Mouse (Mus musculus) hindbrain, embryonic 14.5 days (tissue): ENCODE measurements around the gene Gemin4. TPM values are rescaled to one million over a fixed set of nuclear protein-coding genes. Genes with fewer than 3 reads are reported as not detected.

Source experiments
- ATAC-seq: fragments of 200-750 bp; cut with Nextera tagmentation; 2 replicates; pipeline ENCODE4 v1.8.0; 2017; ENCODE audit warnings: moderate number of reproducible peaks, mild to moderate bottlenecking, moderate TSS enrichment, moderate library complexity; ENCODE audit not compliant: low FRiP score
- DNase-seq: peaks from one replicate; pipeline ENCODE4 v3.0.0-alpha.2; 2015; ENCODE audit warnings: low spot score
- H3K27ac ChIP-seq: fragments of 300-500 bp; sonication (generic); 2 replicates; pipeline ENCODE4 v1.5.1; 2014; ENCODE audit warnings: mild to moderate bottlenecking, moderate library complexity
- H3K27me3 ChIP-seq: fragments of 300-500 bp; sonication (generic); 2 replicates; pipeline ENCODE4 v1.6.1; 2014; ENCODE audit warnings: mild to moderate bottlenecking, low read length, mixed read lengths; ENCODE audit not compliant: control insufficient read depth, insufficient read depth
- H3K36me3 ChIP-seq: fragments of 300-500 bp; sonication (generic); replicated peaks from 2 replicates; pipeline ENCODE4 v1.6.1; 2014; ENCODE audit not compliant: control insufficient read depth, insufficient read depth
- H3K4me1 ChIP-seq: fragments of 300-500 bp; sonication (generic); replicated peaks from 2 replicates; pipeline ENCODE4 v1.6.1; 2014; ENCODE audit warnings: antibody characterized with exemption, low read length, mixed read lengths; ENCODE audit not compliant: control insufficient read depth, insufficient read depth
- H3K4me2 ChIP-seq: fragments of 300-500 bp; sonication (generic); replicated peaks from 2 replicates; pipeline ENCODE4 v1.6.1; 2014; ENCODE audit warnings: mild to moderate bottlenecking, moderate library complexity
- H3K4me3 ChIP-seq: fragments of 300-500 bp; sonication (generic); replicated peaks from 2 replicates; pipeline ENCODE4 v1.5.1; 2014; ENCODE audit warnings: mild to moderate bottlenecking, low read length
- H3K9ac ChIP-seq: fragments of 300-500 bp; sonication (generic); 2 replicates; pipeline ENCODE4 v1.6.1; 2014
- H3K9me3 ChIP-seq: fragments of 300-500 bp; sonication (generic); 2 replicates; pipeline ENCODE4 v1.6.1; 2016; ENCODE audit warnings: low read length; ENCODE audit not compliant: control insufficient read depth
- WGBS: fragments of 180-500 bp; shearing (Covaris S2); extraction: QIAGEN DNeasy Blood & Tissue Kit; methylation state at CpG from one replicate; pipeline ENCODE4 v1.1.7; 2014; 5-methylcytosine and 5-hydroxymethylcytosine counted together
- polyA plus RNA-seq: library from polyadenylated mRNA; unstranded; fragments of >200 nt; fragmentation: Nextera tagmentation; extraction: Ambion mirVana; gene quantifications from 2 replicates; pipeline ENCODE4 v1.2.1, GENCODE M21; 2014

The Gemin4 gene
- polyA plus RNA-seq, 1 experiment from 2014 or later, result 13.9 TPM

GRCm38 (mm10) chr11:76253145-76253917, 35.9 kb upstream of the Gemin4 start:
- Histone ChIP-seq H3K4me2 (no peak overlapping the region), H3K36me3 (peaks cover 37% of the 10 kb centered on the region), H3K4me3 (no peak overlapping the region), H3K27me3 (no peaks in the 10 kb centered on the region), H3K9ac (no peak overlapping the region), H3K27ac (no peak overlapping the region), H3K9me3 (no peaks in the 10 kb centered on the region), H3K4me1 (no peaks in the 10 kb centered on the region)
- peak; percentile 76 for ATAC-seq
- DNase-seq, result peak; percentile 92
- 49% methylated on average over 5 of the region's 5 CpGs for WGBS

- Histone ChIP-seq H3K27me3 (no peaks in the 10 kb centered on the region), H3K27ac (no peak overlapping the region), H3K9ac (no peak overlapping the region), H3K4me3 (no peak overlapping the region), H3K36me3 (peaks cover 33% of the 10 kb centered on the region), H3K4me2 (no peak overlapping the region), H3K4me1 (no peaks in the 10 kb centered on the region), H3K9me3 (no peaks in the 10 kb centered on the region)
- WGBS, result 63% methylated on average over 3 of the region's 3 CpGs
- no peak for ATAC-seq
- DNase-seq, result no peak
These were observed 34.6 kb upstream of the Gemin4 start for GRCm38 (mm10) chr11:76252036-76252435.

- Histone ChIP-seq H3K27ac (no peak overlapping the region), H3K4me1 (peaks cover 14% of the 10 kb centered on the region), H3K4me3 (no peak overlapping the region), H3K9me3 (no peaks in the 10 kb centered on the region), H3K4me2 (no peak overlapping the region), H3K9ac (no peak overlapping the region), H3K36me3 (peaks cover 33% of the 10 kb centered on the region), H3K27me3 (no peaks in the 10 kb centered on the region)
- WGBS, result 48% methylated on average over 2 of the region's 2 CpGs
- DNase-seq (no peak), ATAC-seq (no peak)
These were observed 29.8 kb upstream of the Gemin4 start for GRCm38 (mm10) chr11:76247239-76247638.

GRCm38 (mm10) chr11:76246439-76246838, 29.0 kb upstream of the Gemin4 start:
- Histone ChIP-seq H3K27ac (no peak overlapping the region), H3K9me3 (no peaks in the 10 kb centered on the region), H3K4me2 (no peak overlapping the region), H3K4me3 (no peak overlapping the region), H3K36me3 (peaks cover 29% of the 10 kb centered on the region), H3K4me1 (peaks cover 18% of the 10 kb centered on the region), H3K27me3 (no peaks in the 10 kb centered on the region), H3K9ac (no peak overlapping the region)
- ATAC-seq (no peak), DNase-seq (no peak)

- peak overlapping the region; percentile 87; the same call in 1 of the 2 replicates for H3K27ac ChIP-seq
- 4% methylated on average over 34 of the region's 34 CpGs for WGBS
- H3K4me1 ChIP-seq, result peaks cover 18% of the 10 kb centered on the region
- H3K4me3 ChIP-seq, result peak overlapping the region; percentile 92
- H3K4me2 ChIP-seq, result peak overlapping the region; percentile 81
- H3K9me3 ChIP-seq, result no peaks in the 10 kb centered on the region
- 0 out of 2 replicates have a peak, but pooled peaks have one; percentile 32 for ATAC-seq
- peaks cover 23% of the 10 kb centered on the region for H3K36me3 ChIP-seq
- H3K9ac ChIP-seq, result peak overlapping the region; percentile 92
- H3K27me3 ChIP-seq, result no peaks in the 10 kb centered on the region
- DNase-seq, result no peak
These were observed 26.5 kb upstream of the Gemin4 start for GRCm38 (mm10) chr11:76243811-76244546.

- Histone ChIP-seq H3K27me3 (no peaks in the 10 kb centered on the region), H3K36me3 (peaks cover 25% of the 10 kb centered on the region), H3K9me3 (no peaks in the 10 kb centered on the region), H3K4me3 (peak within 1 kb of the TSS; percentile 92), H3K4me2 (peak within 1 kb of the TSS; percentile 81), H3K27ac (peak within 1 kb of the TSS; percentile 87), H3K4me1 (peaks cover 18% of the 10 kb centered on the region), H3K9ac (peak within 1 kb of the TSS; percentile 92)
- ATAC-seq (peak; percentile 85), DNase-seq (peak; percentile 97)
- WGBS, result under 1% methylated on average over 61 of the region's 61 CpGs
These were observed 25.7 kb upstream of the Gemin4 start, which contains the start of the genes Mrm3 and Glod4 for GRCm38 (mm10) chr11:76242901-76243810. Mrm3 (plus strand) TSS chr11:76243715. Glod4 (minus strand) TSS chr11:76243725.

GRCm38 (mm10) chr11:76239750-76240149, 22.3 kb upstream of the Gemin4 start:
- WGBS, result 98% methylated on average over 2 of the region's 2 CpGs
- no peak overlapping the region for H3K27ac ChIP-seq
- peaks cover 49% of the 10 kb centered on the region for H3K36me3 ChIP-seq
- H3K27me3 ChIP-seq, result no peaks in the 10 kb centered on the region
- H3K4me1 ChIP-seq, result peaks cover 18% of the 10 kb centered on the region
- DNase-seq (no peak), ATAC-seq (no peak)
- no peaks in the 10 kb centered on the region for H3K9me3 ChIP-seq
- H3K4me2 ChIP-seq, result no peak overlapping the region
- H3K9ac ChIP-seq, result no peak overlapping the region
- H3K4me3 ChIP-seq, result no peak overlapping the region

GRCm38 (mm10) chr11:76236136-76236535, 18.7 kb upstream of the Gemin4 start:
- no peak for ATAC-seq
- H3K4me2 ChIP-seq, result no peak overlapping the region
- 95% methylated on average over 3 of the region's 3 CpGs for WGBS
- no peaks in the 10 kb centered on the region for H3K27me3 ChIP-seq
- H3K27ac ChIP-seq, result no peak overlapping the region
- H3K36me3 ChIP-seq, result peaks cover 82% of the 10 kb centered on the region
- H3K9me3 ChIP-seq, result no peaks in the 10 kb centered on the region
- no peak overlapping the region for H3K9ac ChIP-seq
- H3K4me3 ChIP-seq, result no peak overlapping the region
- H3K4me1 ChIP-seq, result no peaks in the 10 kb centered on the region
- DNase-seq, result no peak

GRCm38 (mm10) chr11:76225051-76225450, 7.6 kb upstream of the Gemin4 start:
- Histone ChIP-seq H3K4me3 (no peak overlapping the region), H3K9ac (no peak overlapping the region), H3K27ac (no peak overlapping the region), H3K9me3 (no peaks in the 10 kb centered on the region), H3K4me1 (no peaks in the 10 kb centered on the region), H3K4me2 (no peak overlapping the region), H3K36me3 (peaks cover 81% of the 10 kb centered on the region), H3K27me3 (no peaks in the 10 kb centered on the region)
- ATAC-seq (no peak), DNase-seq (no peak)
